Mouse (Mus musculus): ENCODE results near the gene Dolk.

GRCm38 (mm10) chr2:30319260-30319659 lies 33.1 kb upstream of the Dolk start:
- TF ChIP-seq CTCF (IDR thresholded peaks at IDR 0.05; ENCODE audit: low read depth, low read length) (no peak), POLR2A (IDR thresholded peaks at IDR 0.05; ENCODE audit: borderline replicate concordance, low read depth, low read length) (no peak)

Data from bone marrow macrophage, adult 2 months (primary cell).